Mouse (Mus musculus): Measurements from ENCODE around the gene Fgfr2.

Fgfr2 gene

DNA sequence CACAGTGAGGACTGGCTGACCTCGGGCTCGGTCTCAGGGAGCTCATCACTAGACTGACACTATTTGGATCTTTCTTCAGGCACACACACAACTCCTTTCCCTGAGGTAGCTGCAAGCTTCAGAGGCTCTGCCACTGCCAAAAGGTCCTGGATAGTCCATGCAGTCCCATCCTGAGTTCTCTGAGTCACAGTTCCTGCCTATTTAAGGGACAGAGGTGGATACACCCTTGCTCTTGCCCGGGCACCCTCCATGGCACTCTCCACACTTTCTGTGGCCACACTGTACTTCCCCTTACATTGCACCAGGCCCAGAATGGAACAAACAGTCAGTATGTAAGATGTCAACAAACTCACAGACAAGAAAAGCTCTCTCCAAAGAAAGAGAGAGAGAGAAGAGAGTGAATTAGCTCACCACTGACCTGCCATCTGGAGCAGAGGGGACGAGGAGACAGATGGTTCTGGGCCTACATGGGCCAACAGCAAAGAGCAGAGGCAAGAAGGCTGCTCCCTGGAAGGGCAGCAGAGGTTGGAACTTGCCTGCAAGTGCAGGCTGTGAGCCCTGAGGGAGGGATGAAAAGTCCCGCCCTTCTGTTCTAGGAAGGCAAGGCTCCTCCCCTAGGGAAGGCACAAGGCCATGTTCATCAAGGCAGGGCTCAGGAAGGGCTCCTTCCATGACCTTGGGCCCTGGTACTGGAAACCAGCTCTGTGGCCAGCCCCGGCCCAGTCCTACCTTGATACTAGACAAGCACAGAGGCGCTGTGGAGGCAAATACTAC is 346.6 kb downstream of the Fgfr2 start:
- no peak for DNase-seq (ENCODE audit: low spot score in 2 of 2)

GRCm38 (mm10) chr7:132775922-132776321 is 347.2 kb downstream of the Fgfr2 start:
- DNase-seq (ENCODE audit: low spot score in 2 of 2): no peak

- DNase-seq (ENCODE audit: low spot score in 2 of 2): no peak
Measured at GRCm38 (mm10) chr7:132775333-132775732, 347.8 kb downstream of the Fgfr2 start.

DNA sequence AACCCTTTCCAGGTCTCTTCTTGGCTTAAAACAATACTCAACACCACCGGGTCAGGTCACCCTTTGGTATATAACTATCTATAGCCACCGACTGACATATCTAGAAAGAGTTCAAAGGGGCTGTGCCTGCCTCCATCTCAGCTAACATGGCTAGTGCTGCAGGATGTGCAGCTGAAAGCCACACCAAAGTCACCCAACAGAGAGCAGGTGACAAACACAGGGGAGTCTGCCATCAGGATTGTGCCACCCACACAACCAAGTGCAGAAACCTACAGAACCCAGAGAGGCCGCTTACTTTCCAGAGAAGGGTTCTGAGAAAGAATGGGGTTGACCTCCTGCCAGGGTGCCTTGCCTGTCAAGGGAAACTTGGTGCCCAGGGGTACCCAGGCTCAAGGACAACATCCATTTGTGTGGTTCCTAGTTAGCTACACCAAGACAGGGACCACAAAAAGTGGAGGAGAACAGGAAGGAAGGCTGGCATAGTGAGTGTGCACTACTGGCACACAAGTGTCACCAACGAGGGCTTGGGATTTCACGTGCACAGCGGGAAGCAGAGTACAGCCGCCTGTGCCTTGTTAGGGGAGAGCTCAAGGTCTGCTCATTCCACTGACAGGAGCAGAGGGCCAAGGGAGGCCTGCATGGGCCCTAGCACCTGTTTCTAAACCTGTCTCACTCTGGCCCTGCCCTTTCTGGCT is 350.0 kb downstream of the Fgfr2 start:
- DNase-seq (ENCODE audit: low spot score in 2 of 2): peak in 1 of 2 experiments; percentile 16

DNA sequence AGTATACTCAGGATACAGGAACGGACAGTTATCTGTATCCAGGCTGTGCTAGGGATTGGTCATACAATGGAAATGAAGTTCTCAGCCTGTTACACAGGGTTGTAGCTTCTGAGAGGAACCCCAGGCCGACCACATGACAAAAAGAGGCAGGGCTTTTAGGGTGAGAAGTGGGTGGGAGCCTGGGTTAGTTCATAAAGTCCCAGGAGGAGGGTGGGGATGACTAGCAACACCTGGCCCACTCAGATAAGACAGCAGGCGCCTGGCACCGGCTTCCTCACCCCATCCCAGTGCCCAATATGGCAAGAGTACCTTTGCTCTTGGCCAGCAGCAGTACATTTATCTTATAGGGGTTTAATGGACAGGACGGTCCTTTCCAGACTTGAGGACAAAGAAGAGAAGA is 350.7 kb downstream of the Fgfr2 start:
- no peak for DNase-seq (ENCODE audit: low spot score in 2 of 2)

GRCm38 (mm10) chr7:132768498-132769344 is 354.4 kb downstream of the Fgfr2 start:
- no peak for DNase-seq (ENCODE audit: low spot score in 2 of 2)

DNA sequence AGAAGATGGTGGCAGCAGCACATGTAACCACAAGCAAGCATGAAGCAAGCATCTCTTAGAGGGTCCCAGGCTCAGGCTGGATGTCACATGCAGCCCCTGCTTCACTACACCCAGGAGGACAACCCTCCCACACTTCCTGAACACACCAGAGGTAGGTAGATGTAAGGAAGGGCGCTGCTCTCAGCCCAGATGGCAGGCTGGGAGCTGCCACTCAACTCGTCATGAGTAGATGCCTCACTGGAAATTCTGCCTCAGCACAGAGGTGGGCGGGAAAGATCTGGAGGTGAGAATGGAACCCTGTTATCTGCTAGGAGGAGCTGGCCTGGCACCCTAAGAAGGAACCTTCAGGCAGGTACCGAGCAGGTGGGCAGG is 355.2 kb downstream of the Fgfr2 start:
- DNase-seq (ENCODE audit: low spot score in 2 of 2): no peak

GRCm38 (mm10) chr7:132767233-132767998 is 355.7 kb downstream of the Fgfr2 start:
- no peak for DNase-seq (ENCODE audit: low spot score in 2 of 2)

GRCm38 (mm10) chr7:132766235-132766871 is 356.8 kb downstream of the Fgfr2 start:
- DNase-seq (ENCODE audit: low spot score in 2 of 2): no peak

DNA sequence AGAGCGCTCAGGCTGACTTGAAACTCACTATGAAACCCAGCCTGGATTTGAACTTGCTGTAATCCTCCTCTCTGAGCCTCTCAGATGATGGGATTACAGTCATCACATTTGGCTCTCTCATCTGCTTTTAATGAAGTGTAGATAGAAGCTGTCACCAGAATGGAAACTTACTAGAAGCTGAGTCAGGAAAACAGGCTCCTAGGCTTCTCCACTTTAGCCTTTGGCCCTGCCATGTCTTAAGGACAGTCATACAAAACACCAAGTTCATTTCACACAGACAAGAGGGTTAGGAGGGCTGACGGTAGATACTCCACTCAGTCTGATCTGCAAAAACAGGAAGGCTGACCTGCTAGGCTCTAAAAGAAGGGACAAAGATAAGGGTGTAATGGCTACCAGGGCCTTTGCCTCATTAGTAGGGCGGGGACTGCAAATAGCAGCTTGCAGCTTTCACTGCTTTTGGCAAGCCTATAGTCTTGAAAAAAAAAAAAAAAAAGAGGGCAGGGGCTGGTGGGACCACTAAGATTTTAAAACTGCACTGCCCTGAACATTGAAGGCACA is 357.4 kb downstream of the Fgfr2 start:
- DNase-seq (ENCODE audit: low spot score in 2 of 2): no peak

- DNase-seq (ENCODE audit: low spot score in 2 of 2): no peak
Measured at GRCm38 (mm10) chr7:132764896-132765491, 358.2 kb downstream of the Fgfr2 start.

- DNase-seq (ENCODE audit: low spot score in 2 of 2): no peak
Measured at GRCm38 (mm10) chr7:132764314-132764713, 358.8 kb downstream of the Fgfr2 start.

DNA sequence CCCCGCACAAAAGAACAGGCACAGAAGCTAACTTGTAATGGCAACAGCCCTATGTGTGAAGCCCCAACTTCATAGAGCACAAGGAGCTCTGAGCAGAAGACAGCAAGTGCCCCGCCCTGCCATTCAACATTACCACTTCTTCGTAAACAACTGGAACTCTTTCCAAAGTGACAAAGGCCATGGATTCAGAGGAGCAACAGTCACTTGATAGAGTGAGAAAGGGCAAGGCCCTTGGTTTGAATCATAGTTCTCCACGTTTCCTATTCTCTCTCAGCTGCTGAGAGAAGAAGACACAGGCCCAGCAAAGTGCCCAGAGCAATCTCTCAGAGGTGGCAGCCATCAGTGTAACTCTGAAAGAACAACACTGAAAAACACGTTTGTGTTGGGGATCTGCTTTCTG is 359.2 kb downstream of the Fgfr2 start:
- DNase-seq (ENCODE audit: low spot score in 2 of 2): no peak

- DNase-seq (ENCODE audit: low spot score in 2 of 2): no peak
Measured at GRCm38 (mm10) chr7:132763351-132763750, 359.8 kb downstream of the Fgfr2 start.

- DNase-seq (ENCODE audit: low spot score in 2 of 2): no peak
Measured at GRCm38 (mm10) chr7:132761409-132761808, 361.7 kb downstream of the Fgfr2 start.

DNA sequence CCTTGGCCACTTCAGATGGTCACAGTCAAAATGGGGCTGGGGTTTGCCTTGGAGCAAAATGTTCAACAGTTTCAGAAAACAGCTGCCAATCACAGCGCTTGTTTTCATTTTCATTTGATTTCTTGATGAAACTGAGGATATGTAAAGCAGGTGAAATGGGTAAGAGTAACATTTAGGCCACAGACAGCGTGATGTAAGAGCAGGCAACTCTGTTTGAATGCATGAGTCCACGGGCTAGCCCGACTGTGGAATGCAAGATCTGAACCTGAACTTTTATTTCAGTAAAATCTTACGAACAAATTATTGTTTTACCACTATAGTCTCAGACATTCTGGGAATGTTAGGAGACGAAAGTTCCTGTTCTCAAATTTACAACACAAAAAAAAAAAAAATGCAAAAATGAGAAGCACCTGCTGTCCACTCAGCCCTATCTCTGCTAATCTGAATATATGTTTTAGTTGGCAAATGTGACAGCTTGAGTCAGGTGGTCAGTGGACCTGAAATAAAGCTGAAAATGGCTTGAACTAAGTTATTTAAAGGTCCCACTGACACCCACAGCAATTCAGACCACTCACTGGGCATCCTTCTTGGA is 362.5 kb downstream of the Fgfr2 start:
- DNase-seq (ENCODE audit: low spot score in 2 of 2): no peak

DNA sequence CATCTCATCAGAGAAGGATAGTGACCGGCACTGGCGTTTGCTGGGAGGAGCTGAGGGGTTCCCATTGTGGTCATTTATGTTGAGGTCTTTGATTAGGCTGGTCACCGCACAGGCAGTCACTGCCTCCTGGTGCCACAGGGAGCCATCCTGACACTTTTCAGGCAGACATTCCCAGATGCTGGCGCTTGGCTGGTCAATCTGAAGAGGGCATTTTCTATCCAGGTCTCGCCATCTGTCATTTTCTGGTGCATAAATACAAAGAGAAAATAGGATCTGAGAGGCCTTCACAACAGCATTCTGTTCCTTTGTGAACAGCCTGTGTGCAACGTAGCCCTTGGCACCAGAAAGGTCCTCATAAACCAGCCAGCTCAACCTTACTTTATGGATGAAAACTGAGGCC is 363.2 kb downstream of the Fgfr2 start:
- DNase-seq (ENCODE audit: low spot score in 2 of 2): no peak

- DNase-seq (ENCODE audit: low spot score in 2 of 2): no peak
Measured at GRCm38 (mm10) chr7:132759405-132759891, 363.7 kb downstream of the Fgfr2 start.

DNA sequence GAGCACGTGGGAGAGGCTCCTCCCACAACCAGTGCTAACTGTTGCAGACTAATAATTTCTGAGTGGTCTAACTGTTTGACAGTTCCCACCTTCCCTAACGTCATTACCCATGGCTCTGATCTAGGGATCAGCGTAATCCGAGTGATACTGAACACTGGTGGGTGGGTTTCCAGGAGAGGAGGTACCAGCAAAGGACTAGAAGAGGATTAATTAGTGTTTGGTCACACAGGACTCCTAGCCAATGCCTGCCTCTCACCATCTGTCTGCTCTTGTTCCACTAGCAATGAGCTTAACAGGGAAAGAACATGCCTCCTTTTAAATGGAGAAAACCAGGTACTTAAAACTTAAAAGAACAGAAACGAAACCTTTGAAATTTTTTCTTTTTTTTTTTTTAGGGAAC is 364.3 kb downstream of the Fgfr2 start:
- DNase-seq (ENCODE audit: low spot score in 2 of 2): no peak

DNA sequence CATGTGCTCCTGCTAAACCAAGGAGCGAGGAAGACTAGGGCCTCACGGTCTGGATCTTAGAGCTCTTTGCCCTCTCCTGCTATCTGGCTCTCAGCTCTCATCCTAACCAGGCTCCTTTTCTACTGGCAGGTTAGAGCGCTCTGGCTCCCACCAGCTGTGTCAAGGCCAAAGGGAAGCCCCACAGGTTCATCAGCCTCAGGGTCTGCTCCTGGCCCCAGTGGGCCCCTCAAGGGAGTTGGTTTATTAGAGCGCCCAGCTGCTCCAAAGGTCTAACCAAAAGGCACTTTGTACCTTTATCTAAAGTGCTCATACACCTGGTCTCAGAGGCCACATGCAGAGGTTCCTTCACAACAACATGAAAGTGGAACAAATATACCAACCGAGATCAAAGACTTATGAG is 366.8 kb downstream of the Fgfr2 start:
- DNase-seq (ENCODE audit: low spot score in 2 of 2): no peak
